Mouse (Mus musculus) ES-Bruce4 (cell line): ENCODE results near the gene Iqgap3.

Source experiments
- CTCF ChIP-seq: IDR thresholded peaks from one replicate; pipeline ENCODE4 v1.8.1; 2011; ENCODE audit warnings: low read depth, low read length
- EP300 ChIP-seq: IDR thresholded peaks from 2 replicates; pipeline ENCODE4 v1.6.1; 2011; ENCODE audit warnings: low read depth, low read length; ENCODE audit not compliant: insufficient read depth

GRCm38 (mm10) chr3:88170361-88170760, 88.6 kb downstream of the Iqgap3 start:
- no peak for TF ChIP-seq CTCF
- TF ChIP-seq EP300, result no peak
